Mouse (Mus musculus): ENCODE results near the gene Elp5. TPM values are rescaled to one million over a fixed set of nuclear protein-coding genes. Genes with fewer than 3 reads are reported as not detected.

Gene Elp5
- total and polyA plus RNA-seq, 3 experiments = 95.9 to 177 (median 119) TPM

- TF ChIP-seq USF1 (IDR thresholded peaks at IDR 0.05; ENCODE audit: low read depth, low read length) (no peak), BHLHE40 (IDR thresholded peaks at IDR 0.05; ENCODE audit: low read depth, low read length) (no peak), TCF12 (IDR thresholded peaks at IDR 0.05; ENCODE audit: low read depth, low read length) (no peak), SIN3A (IDR thresholded peaks at IDR 0.05; ENCODE audit: low read length) (no peak), ZMIZ1 (IDR thresholded peaks at IDR 0.05; ENCODE audit: low read depth, low read length) (no peak), NRF1 (IDR thresholded peaks at IDR 0.05; ENCODE audit: low read depth, low read length) (no peak), TBP (conservative IDR thresholded peaks at IDR 0.05; ENCODE audit: low read depth, low read length) (no peak), MAZ (IDR thresholded peaks at IDR 0.05; ENCODE audit: low read depth, low read length) (no peak), UBTF (IDR thresholded peaks at IDR 0.05; ENCODE audit: low read depth, low read length) (no peak), PAX5 (IDR thresholded peaks at IDR 0.05; ENCODE audit: low read length) (no peak), JUN (IDR thresholded peaks at IDR 0.05; ENCODE audit: insufficient read depth, low read depth, low read length) (no peak), RAD21 (IDR thresholded peaks at IDR 0.05; ENCODE audit: low read depth, low read length) (no peak), EP300 (IDR thresholded peaks at IDR 0.05; ENCODE audit: low read length) (no peak), MEF2A (IDR thresholded peaks at IDR 0.05; ENCODE audit: borderline replicate concordance, low read depth, low read length) (no peak), MAFK (IDR thresholded peaks at IDR 0.05; ENCODE audit: insufficient replicate concordance, low read length) (no peak)
- Histone ChIP-seq H3K9ac (ENCODE audit: insufficient read depth, low read depth) (no peak overlapping the region), H3K4me1 (ENCODE audit: control insufficient read depth in 1 of 2, insufficient read depth in 2 of 2) (peaks cover 14 to 16% of the 10 kb centered on the region in 2 experiments), H3K27me3 (replicated peaks) (no peaks in the 10 kb centered on the region), H3K4me2 (ENCODE audit: insufficient read depth, low read depth, poor library complexity, severe bottlenecking) (no peak overlapping the region), H3K27ac (ENCODE audit: insufficient read depth, low read depth) (no peak overlapping the region), H3K4me3 (replicated peaks in 1 of 3; ENCODE audit: low read depth in 2 of 3, low read length in 2 of 3, poor library complexity in 1 of 3) (no peak overlapping the region), H3K36me3 (replicated peaks in 1 of 2; ENCODE audit: control insufficient read depth in 1 of 2, insufficient read depth in 1 of 2, low read length in 1 of 2) (peaks cover 82 to 90% of the 10 kb centered on the region in 2 experiments), H3K79me2 (replicated peaks; ENCODE audit: control insufficient read depth, extremely low read depth, insufficient read depth, poor library complexity, severe bottlenecking) (no peaks in the 10 kb centered on the region), H3K9me3 (replicated peaks; ENCODE audit: low read length) (no peaks in the 10 kb centered on the region)
- dilution Hi-C loops (cut with MboI; ENCODE audit: extremely low pct_ligation_motif_present, extremely low pct_unique_long_range_greater_than_20kb, low sequenced_read_pairs) = no loop called here
- no peak for DNase-seq (ENCODE audit: extremely low read depth)
- in situ Hi-C loops (cut with MboI; ENCODE audit: low pct_ligation_motif_present, low pct_unique_long_range_greater_than_20kb, low sequenced_read_pairs) = loop anchor here (5.0 to 25.0 kb wide), 2 partner anchors 58 to 923 kb away; partner anchors contain the start of genes Per1 and Vamp2
Observed at GRCm38 (mm10) chr11:70010548-70010947, 28.2 kb upstream of the Elp5 start.

- in situ Hi-C loops (cut with MboI; ENCODE audit: low pct_ligation_motif_present, low pct_unique_long_range_greater_than_20kb, low sequenced_read_pairs) = loop anchor here (5.0 to 25.0 kb wide), 2 partner anchors 58 to 923 kb away; partner anchors contain the start of genes Per1 and Vamp2
- Histone ChIP-seq H3K79me2 (replicated peaks; ENCODE audit: control insufficient read depth, extremely low read depth, insufficient read depth, poor library complexity, severe bottlenecking) (no peaks in the 10 kb centered on the region), H3K4me1 (ENCODE audit: control insufficient read depth in 1 of 2, insufficient read depth in 2 of 2) (peaks cover 16 to 19% of the 10 kb centered on the region in 2 experiments), H3K9me3 (replicated peaks; ENCODE audit: low read length) (no peaks in the 10 kb centered on the region), H3K36me3 (replicated peaks in 1 of 2; ENCODE audit: control insufficient read depth in 1 of 2, insufficient read depth in 1 of 2, low read length in 1 of 2) (peaks cover 86 to 95% of the 10 kb centered on the region in 2 experiments), H3K27me3 (replicated peaks) (no peaks in the 10 kb centered on the region), H3K9ac (ENCODE audit: insufficient read depth, low read depth) (no peak overlapping the region), H3K4me3 (replicated peaks in 1 of 3; ENCODE audit: low read depth in 2 of 3, low read length in 2 of 3, poor library complexity in 1 of 3) (no peak overlapping the region), H3K27ac (ENCODE audit: insufficient read depth, low read depth) (no peak overlapping the region), H3K4me2 (ENCODE audit: insufficient read depth, low read depth, poor library complexity, severe bottlenecking) (no peak overlapping the region)
- TF ChIP-seq USF1 (IDR thresholded peaks at IDR 0.05; ENCODE audit: low read depth, low read length) (no peak), TBP (conservative IDR thresholded peaks at IDR 0.05; ENCODE audit: low read depth, low read length) (no peak), ELF1 (IDR thresholded peaks at IDR 0.05; ENCODE audit: low read depth, low read length) (no peak), ETS1 (conservative IDR thresholded peaks at IDR 0.05; ENCODE audit: low read depth, low read length) (no peak), E2F4 (IDR thresholded peaks at IDR 0.05; ENCODE audit: insufficient replicate concordance, low read depth, low read length) (no peak), HCFC1 (IDR thresholded peaks at IDR 0.05; ENCODE audit: low read depth, low read length) (no peak), POLR2A (IDR thresholded peaks at IDR 0.05; ENCODE audit: low read depth, low read length) (no peak), MAZ (IDR thresholded peaks at IDR 0.05; ENCODE audit: low read depth, low read length) (no peak)
- no peak for DNase-seq (ENCODE audit: extremely low read depth)
- dilution Hi-C loops (cut with MboI; ENCODE audit: extremely low pct_ligation_motif_present, extremely low pct_unique_long_range_greater_than_20kb, low sequenced_read_pairs) = no loop called here
Observed at GRCm38 (mm10) chr11:70010033-70010432, 27.7 kb upstream of the Elp5 start.
